Mouse (Mus musculus): ENCODE measurements around the gene Zpr1. TPM values are rescaled to one million over a fixed set of nuclear protein-coding genes. Genes with fewer than 3 reads are reported as not detected.

Zpr1 gene
- total RNA-seq, 1 experiment from 2014 or later = 51.2 TPM

GRCm38 (mm10) chr9:46326694-46327405, 54.0 kb downstream of the Zpr1 start:
- ATAC-seq (replicated peaks; ENCODE audit: low read depth, poor library complexity, severe bottlenecking) = no peak

DNA sequence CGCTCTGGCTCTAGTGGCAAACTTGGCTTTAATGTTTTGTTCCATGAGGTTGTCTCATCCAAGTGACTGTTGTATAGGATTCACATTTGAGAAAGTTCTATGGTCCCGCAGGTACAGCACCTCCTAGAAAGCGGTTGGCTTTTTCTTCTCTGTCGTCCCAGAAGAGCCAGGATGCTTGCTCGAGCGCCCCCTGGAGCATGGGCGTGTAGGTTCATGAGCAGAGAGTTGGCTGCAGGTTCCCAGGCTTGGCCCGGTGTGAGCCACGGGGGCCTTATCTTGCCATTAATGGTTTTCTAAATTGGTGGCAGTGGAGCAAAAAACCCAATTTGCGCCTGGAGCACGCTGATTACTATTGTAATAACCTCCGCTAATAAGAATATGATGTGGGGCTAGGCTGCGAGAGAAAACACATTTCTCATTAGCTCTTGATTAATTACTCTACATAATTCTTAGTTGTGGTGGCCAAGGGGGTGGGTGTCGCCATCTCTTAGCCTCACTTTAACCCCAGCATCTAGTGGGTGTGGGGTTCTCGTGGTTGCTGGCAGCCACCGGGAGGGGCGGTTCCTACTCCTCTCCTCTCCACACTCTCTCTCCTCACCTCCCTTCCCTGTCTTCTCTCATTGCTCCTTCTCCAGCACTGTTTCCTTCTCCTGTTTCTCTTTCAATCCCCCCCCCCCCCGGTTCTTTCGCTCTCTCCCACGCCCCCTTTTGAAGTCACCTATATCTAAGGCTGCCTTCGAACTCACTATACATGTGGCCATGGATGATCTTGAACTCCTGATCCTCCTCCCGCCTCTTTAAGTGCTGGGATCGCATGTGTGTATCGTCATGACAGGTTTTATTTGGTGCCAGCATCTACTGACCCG, 55.1 kb downstream of the Zpr1 start:
- ATAC-seq (replicated peaks; ENCODE audit: low read depth, poor library complexity, severe bottlenecking) = 0 out of 2 replicates have a peak, but pooled peaks have one; percentile 39

DNA sequence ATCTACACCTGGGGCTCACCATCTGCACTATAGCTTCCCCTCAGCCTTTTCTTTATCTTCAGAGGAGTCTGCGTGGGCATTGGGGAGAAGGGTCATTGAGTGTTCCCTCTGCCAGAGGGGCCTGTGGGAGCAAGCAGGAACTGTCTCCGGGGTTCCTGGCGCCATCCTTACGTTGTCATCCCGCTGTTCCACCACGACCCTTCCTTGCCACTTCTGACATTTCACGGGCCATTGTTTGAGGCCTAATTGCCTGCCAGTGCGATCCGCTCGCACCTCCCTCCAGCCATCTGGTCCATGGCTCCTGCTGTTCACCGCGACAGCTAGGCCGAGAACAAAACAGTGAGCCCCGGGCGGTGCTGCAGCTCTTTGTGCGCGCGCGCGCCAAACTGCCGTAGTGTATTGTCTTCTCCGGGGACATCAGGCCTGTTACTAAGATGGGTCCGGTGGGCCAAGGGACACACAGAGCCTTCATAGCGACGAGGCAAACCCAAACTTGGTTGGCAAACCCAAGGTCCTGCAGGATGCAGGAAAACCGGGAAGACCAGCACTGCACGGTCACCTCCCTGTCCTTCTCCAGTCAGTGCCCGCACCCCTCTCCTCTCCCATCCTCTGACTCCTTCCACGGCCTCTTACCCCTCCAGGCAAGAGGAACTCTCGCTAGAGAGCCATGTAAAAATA, 55.8 kb downstream of the Zpr1 start:
- ATAC-seq (replicated peaks; ENCODE audit: low read depth, poor library complexity, severe bottlenecking) = 0 out of 2 replicates have a peak, but pooled peaks have one; percentile 25

GRCm38 (mm10) chr9:46329250-46329648, 56.4 kb downstream of the Zpr1 start:
- no peak for ATAC-seq (replicated peaks; ENCODE audit: low read depth, poor library complexity, severe bottlenecking)

DNA sequence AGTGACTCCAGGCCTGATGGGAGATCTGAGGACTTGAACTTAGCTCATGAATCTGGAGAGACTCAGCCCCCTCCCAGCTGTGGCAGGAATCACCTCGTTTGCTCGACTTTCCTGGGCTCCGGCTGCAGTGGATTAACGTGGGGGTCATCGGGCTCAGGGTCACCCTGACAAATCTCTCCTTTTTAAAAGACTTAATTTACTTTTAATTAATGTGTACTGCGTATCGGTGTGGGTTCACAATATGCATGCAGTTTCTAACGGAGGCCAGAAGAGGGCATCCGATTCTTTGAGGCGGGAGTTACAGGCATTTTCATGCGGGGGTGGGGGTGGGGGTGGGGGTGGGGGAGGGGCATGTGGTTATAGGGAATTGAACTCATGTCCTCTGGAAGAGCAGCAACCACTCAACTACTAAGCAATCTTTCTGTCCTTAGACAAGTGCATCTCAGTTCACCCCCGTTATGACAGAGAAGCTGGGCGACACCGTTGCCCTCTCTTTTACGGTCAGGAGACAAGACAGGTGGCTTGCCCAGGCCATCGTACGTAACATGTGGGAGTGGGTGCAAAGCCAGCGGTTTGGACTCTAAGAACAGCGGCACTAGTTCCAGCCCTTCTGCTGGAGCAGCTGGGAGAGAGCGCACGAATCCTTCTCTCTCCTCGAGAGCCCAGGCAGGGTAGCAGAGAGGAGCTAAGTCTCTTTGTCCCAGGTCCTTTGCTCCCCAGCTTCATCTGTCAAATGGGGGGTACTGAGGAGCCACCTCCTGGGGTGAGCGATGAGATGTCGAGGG, 57.1 kb downstream of the Zpr1 start:
- no peak for ATAC-seq (replicated peaks; ENCODE audit: low read depth, poor library complexity, severe bottlenecking)

GRCm38 (mm10) chr9:46330586-46330895, 57.7 kb downstream of the Zpr1 start:
- ATAC-seq (replicated peaks; ENCODE audit: low read depth, poor library complexity, severe bottlenecking) = no peak

DNA sequence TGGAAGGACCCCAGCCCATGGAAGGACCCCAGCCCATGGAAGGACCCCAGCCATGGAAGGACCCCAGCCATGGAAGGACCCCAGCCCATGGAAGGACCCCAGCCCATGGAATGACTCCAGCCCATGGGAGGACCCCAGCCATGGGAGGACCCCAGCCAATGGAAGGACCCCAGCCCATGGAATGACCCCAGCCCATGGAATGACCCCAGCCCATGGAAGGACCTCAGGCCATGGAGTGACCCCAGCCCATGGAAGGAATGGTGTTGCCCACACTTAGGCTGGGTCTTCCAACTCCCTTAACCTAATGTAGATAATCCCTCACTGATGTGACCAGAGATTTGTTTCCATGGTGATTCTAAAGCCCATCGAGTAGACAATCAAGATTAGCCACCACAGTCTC, 58.4 kb downstream of the Zpr1 start:
- ATAC-seq (replicated peaks; ENCODE audit: low read depth, poor library complexity, severe bottlenecking) = no peak

Other genes starting within 250 kb of the Zpr1 start
- gene Apoa1, start 44.5 kb upstream of the Zpr1 start, total RNA-seq (2017) = not detected in 2 replicates
- gene Apoc3, start 37.4 kb upstream of the Zpr1 start, total RNA-seq (2017) = not detected in 2 replicates
- gene Apoa4, start 32.4 kb upstream of the Zpr1 start, total RNA-seq (2017) = not detected in 2 replicates
- not detected in 2 replicates for gene Apoa5, start 4.4 kb upstream of the Zpr1 start, total RNA-seq (2017)
- gene Bud13, start 9.9 kb downstream of the Zpr1 start, total RNA-seq (2017) = 12.1 and 16.4 TPM in 2 replicates
- not detected in 2 replicates for gene 4931429L15Rik, start 46.9 kb downstream of the Zpr1 start, total RNA-seq (2017)